Mouse (Mus musculus): ENCODE results near the gene Rhno1.

DNA sequence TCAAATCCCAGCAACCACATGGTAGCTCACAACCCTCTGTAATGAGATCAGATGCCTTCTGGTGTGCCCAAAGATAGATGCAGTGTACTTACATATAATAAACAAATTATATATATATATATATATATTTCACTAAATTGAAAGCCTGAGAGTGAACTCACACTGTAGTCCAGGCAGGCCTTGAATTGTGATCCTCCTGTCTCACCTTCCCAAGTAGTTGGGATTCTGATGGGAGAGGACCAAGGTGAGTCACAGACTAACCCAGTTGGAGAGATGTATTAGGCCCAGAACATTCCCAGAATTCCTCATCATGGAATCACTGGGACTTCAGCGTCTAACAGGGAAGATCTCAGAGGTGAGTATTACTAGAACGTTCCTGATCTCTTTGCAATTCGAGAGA is 36.3 kb upstream of the Rhno1 start, which contains the start of gene Nrip2:
- TF ChIP-seq CTCF (conservative IDR thresholded peaks at IDR 0.05; ENCODE audit: insufficient read depth, insufficient read length, low read depth, low read length), result no peak
- no peak for TF ChIP-seq POLR2A (IDR thresholded peaks at IDR 0.05; ENCODE audit: low read depth, low read length)
